Mouse (Mus musculus) embryonic facial prominence, embryonic 11.5 days (tissue): ENCODE measurements at regions not wholly inside any gene's neighbourhood (a gene's known extent, or its start where the extent isn't known, plus 50 kb on each side); places are given as distances from the start of the nearest gene placed in this dataset.

ENCODE experiments used
- ATAC-seq: fragments of 200-750 bp; cut with Nextera tagmentation; replicated peaks from 2 replicates; pipeline ENCODE4 v1.8.0; 2017; ENCODE audit warnings: low read depth; ENCODE audit not compliant: insufficient number of reproducible peaks, low FRiP score, low TSS enrichment
- DNase-seq: peaks from one replicate; pipeline ENCODE4 v3.0.0-alpha.2; 2015; ENCODE audit warnings: low spot score
- H3K27ac ChIP-seq: fragments of 300-500 bp; sonication (generic); replicated peaks from 2 replicates; pipeline ENCODE4 v1.5.1; 2014; ENCODE audit warnings: mild to moderate bottlenecking, low read depth, low read length, control low read depth
- H3K27me3 ChIP-seq: fragments of 300-500 bp; sonication (generic); 2 replicates; pipeline ENCODE4 v1.6.1; 2014; ENCODE audit warnings: mild to moderate bottlenecking, low read length, moderate library complexity, mixed read lengths; ENCODE audit not compliant: control insufficient read depth, insufficient read depth
- H3K36me3 ChIP-seq: fragments of 300-500 bp; sonication (generic); replicated peaks from 2 replicates; pipeline ENCODE4 v1.6.1; 2014; ENCODE audit warnings: low read depth, mild to moderate bottlenecking, low read length, moderate library complexity, mixed read lengths; ENCODE audit not compliant: control insufficient read depth, insufficient read depth
- H3K4me1 ChIP-seq: fragments of 300-500 bp; sonication (generic); 2 replicates; pipeline ENCODE4 v1.6.1; 2014; ENCODE audit warnings: low read length, mixed read lengths; ENCODE audit not compliant: control insufficient read depth, insufficient read depth
- H3K4me2 ChIP-seq: fragments of 300-500 bp; sonication (generic); 2 replicates; pipeline ENCODE4 v1.6.1; 2014; ENCODE audit warnings: low read depth, mild to moderate bottlenecking, control low read depth, low read length, moderate library complexity
- H3K4me3 ChIP-seq: fragments of 300-500 bp; sonication (generic); 2 replicates; pipeline ENCODE4 v1.5.1; 2014; ENCODE audit warnings: low read depth, low read length, control low read depth
- H3K9ac ChIP-seq: fragments of 300-500 bp; sonication (generic); replicated peaks from 2 replicates; pipeline ENCODE4 v1.6.1; 2014; ENCODE audit warnings: mild to moderate bottlenecking, control low read depth, low read length
- H3K9me3 ChIP-seq: fragments of 300-500 bp; sonication (generic); replicated peaks from 2 replicates; pipeline ENCODE4 v1.6.1; 2016; ENCODE audit warnings: mild to moderate bottlenecking, low read length, inconsistent platforms, mixed read lengths; ENCODE audit not compliant: control insufficient read depth
- WGBS: fragments of 180-500 bp; shearing (Covaris S2); extraction: QIAGEN DNeasy Blood & Tissue Kit; methylation state at CpG from one replicate; pipeline ENCODE4 v1.1.7; 2014; 5-methylcytosine and 5-hydroxymethylcytosine counted together

GRCm38 (mm10) chr17:74941393-74941792 is 64.0 kb upstream of the Ltbp1 start:
- WGBS: 93% methylated on average over 6 of the region's 6 CpGs
- no peak for DNase-seq
- no peak for ATAC-seq
- H3K9me3 ChIP-seq: no peaks in the 10 kb centered on the region
- H3K9ac ChIP-seq: no peak overlapping the region
- no peaks in the 10 kb centered on the region for H3K36me3 ChIP-seq
- no peak overlapping the region for H3K4me2 ChIP-seq
- no peaks in the 10 kb centered on the region for H3K4me1 ChIP-seq
- no peak overlapping the region for H3K27ac ChIP-seq
- H3K4me3 ChIP-seq: no peak overlapping the region
- H3K27me3 ChIP-seq: no peaks in the 10 kb centered on the region

- no peak overlapping the region for H3K4me3 ChIP-seq
- 75% methylated on average over 10 of the region's 10 CpGs for WGBS
- H3K36me3 ChIP-seq: no peaks in the 10 kb centered on the region
- H3K9ac ChIP-seq: no peak overlapping the region
- H3K9me3 ChIP-seq: no peaks in the 10 kb centered on the region
- no peaks in the 10 kb centered on the region for H3K4me1 ChIP-seq
- H3K27ac ChIP-seq: no peak overlapping the region
- DNase-seq (no peak), ATAC-seq (no peak)
- H3K27me3 ChIP-seq: no peaks in the 10 kb centered on the region
- H3K4me2 ChIP-seq: no peak overlapping the region
Measured at GRCm38 (mm10) chr17:74942984-74943801, 62.2 kb upstream of the Ltbp1 start.

GRCm38 (mm10) chr17:74943802-74944193 is 61.6 kb upstream of the Ltbp1 start:
- H3K9ac ChIP-seq: no peak overlapping the region

GRCm38 (mm10) chr17:74945149-74945548 is 60.2 kb upstream of the Ltbp1 start:
- H3K4me2 ChIP-seq: no peak overlapping the region
- H3K9ac ChIP-seq: no peak overlapping the region
- 79% methylated on average over 6 of the region's 6 CpGs for WGBS
- no peak for ATAC-seq
- H3K27ac ChIP-seq: no peak overlapping the region
- H3K4me3 ChIP-seq: no peak overlapping the region
- H3K9me3 ChIP-seq: no peaks in the 10 kb centered on the region
- H3K4me1 ChIP-seq: no peaks in the 10 kb centered on the region
- no peaks in the 10 kb centered on the region for H3K36me3 ChIP-seq
- no peaks in the 10 kb centered on the region for H3K27me3 ChIP-seq
- no peak for DNase-seq

More at GRCm38 (mm10) chr17:74943802-74944193, 61.6 kb upstream of the Ltbp1 start:
- Histone ChIP-seq H3K27me3 (no peaks in the 10 kb centered on the region), H3K4me2 (no peak overlapping the region), H3K36me3 (no peaks in the 10 kb centered on the region), H3K4me1 (no peaks in the 10 kb centered on the region), H3K27ac (no peak overlapping the region), H3K4me3 (no peak overlapping the region), H3K9me3 (no peaks in the 10 kb centered on the region)
- WGBS: 33% methylated on average over 4 of the region's 4 CpGs
- DNase-seq (peak; percentile 25), ATAC-seq (no peak)

GRCm38 (mm10) chr17:74948476-74948875 is 56.9 kb upstream of the Ltbp1 start:
- Histone ChIP-seq H3K9me3 (no peaks in the 10 kb centered on the region), H3K4me1 (no peaks in the 10 kb centered on the region), H3K9ac (no peak overlapping the region), H3K4me3 (no peak overlapping the region), H3K27ac (no peak overlapping the region), H3K36me3 (no peaks in the 10 kb centered on the region), H3K27me3 (no peaks in the 10 kb centered on the region), H3K4me2 (no peak overlapping the region)
- 83% methylated on average over 3 of the region's 3 CpGs for WGBS
- DNase-seq (no peak), ATAC-seq (no peak)

GRCm38 (mm10) chr17:74950316-74950715 is 55.1 kb upstream of the Ltbp1 start:
- no peak overlapping the region for H3K27ac ChIP-seq
- DNase-seq (no peak), ATAC-seq (no peak)
- no peaks in the 10 kb centered on the region for H3K9me3 ChIP-seq
- no peak overlapping the region for H3K4me2 ChIP-seq
- no peaks in the 10 kb centered on the region for H3K4me1 ChIP-seq
- no peak overlapping the region for H3K4me3 ChIP-seq
- no peak overlapping the region for H3K9ac ChIP-seq
- H3K36me3 ChIP-seq: no peaks in the 10 kb centered on the region
- no peaks in the 10 kb centered on the region for H3K27me3 ChIP-seq
- 93% methylated on average over 2 of the region's 2 CpGs for WGBS

- H3K27ac ChIP-seq: no peak overlapping the region
- H3K4me3 ChIP-seq: no peak overlapping the region
- no peak overlapping the region for H3K9ac ChIP-seq
- 84% methylated on average over 2 of the region's 2 CpGs for WGBS
- no peaks in the 10 kb centered on the region for H3K36me3 ChIP-seq
- H3K4me1 ChIP-seq: no peaks in the 10 kb centered on the region
- no peak overlapping the region for H3K4me2 ChIP-seq
- no peaks in the 10 kb centered on the region for H3K9me3 ChIP-seq
- DNase-seq: no peak
- H3K27me3 ChIP-seq: no peaks in the 10 kb centered on the region
- no peak for ATAC-seq
Measured at GRCm38 (mm10) chr17:74954988-74955387, 50.4 kb upstream of the Ltbp1 start.
